ENCODE assay signal across 13 mouse cellular contexts in genomic region chr10:58233054-58233739, GRCm38 (mm10). TPM values are rescaled to one million over a fixed set of nuclear protein-coding genes. Genes with fewer than 3 reads are reported as not detected.
DNase-seq lines count a peak whose midpoint lies in the region; ATAC-seq and TF ChIP-seq lines count a peak whose summit lies in the region.
"Not testable (repeated sequence)": the region's sequence is repeated elsewhere in the genome, so short reads cannot be mapped to it uniquely, and the experiment has no call there.
"Had no signal": no experiment of that assay in that cellular context is flagged by ENCODE, and none has a peak within 500 bp of the region (broad histone marks: within the 10 kb centered on the region; RNA-seq: fewer than 3 reads in every experiment).

No protein-coding gene starts in this region.

- H3K27ac ChIP-seq in embryonic facial prominence, embryonic 11.5 days (replicated peaks; ENCODE audit: low read depth, low read length); forebrain, postnatal 0 days (ENCODE audit: low read depth, low read length); heart, embryonic 14.5 days (replicated peaks in 1 of 2; ENCODE audit: control insufficient read depth in 1 of 2, insufficient read depth in 1 of 2, low read depth in 2 of 2, low read length in 2 of 2); hindbrain, postnatal 0 days; limb, embryonic 11.5 days (replicated peaks; ENCODE audit: low read depth, low read length); lung, embryonic 14.5 days (ENCODE audit: low read depth); midbrain, embryonic 15.5 days; stomach, embryonic 16.5 days (ENCODE audit: low read length): not testable (repeated sequence)

- peaks cover 12% of the 10 kb centered on the region for H3K9me3 ChIP-seq in embryonic facial prominence, embryonic 11.5 days (replicated peaks; ENCODE audit: control insufficient read depth, low read length)
- peaks cover 20% of the 10 kb centered on the region for H3K9me3 ChIP-seq in forebrain, postnatal 0 days (ENCODE audit: low read length)
- peaks cover 18% of the 10 kb centered on the region for H3K9me3 ChIP-seq in heart, embryonic 14.5 days (ENCODE audit: control insufficient read depth, low read length)
- H3K9me3 ChIP-seq in hindbrain, postnatal 0 days (ENCODE audit: low read length), result peaks cover 13% of the 10 kb centered on the region
- peaks cover 12% of the 10 kb centered on the region for H3K9me3 ChIP-seq in limb, embryonic 11.5 days (ENCODE audit: control insufficient read depth, low read length)
- peaks cover 15% of the 10 kb centered on the region for H3K9me3 ChIP-seq in lung, embryonic 14.5 days (ENCODE audit: low read depth, low read length)
- peaks cover 15% of the 10 kb centered on the region for H3K9me3 ChIP-seq in midbrain, embryonic 15.5 days
- H3K9me3 ChIP-seq in stomach, embryonic 16.5 days (replicated peaks; ENCODE audit: control insufficient read depth, low read length), result peaks cover 13% of the 10 kb centered on the region

- WGBS in embryonic facial prominence, embryonic 11.5 days, result 78% methylated on average over 9 of the region's 10 CpGs
- 82% methylated on average over 9 of the region's 10 CpGs for WGBS in forebrain, postnatal 0 days
- 67% methylated on average over 9 of the region's 10 CpGs for WGBS in heart, embryonic 14.5 days
- WGBS in hindbrain, postnatal 0 days, result 80% methylated on average over 9 of the region's 10 CpGs
- 79% methylated on average over 9 of the region's 10 CpGs for WGBS in limb, embryonic 11.5 days
- 71% methylated on average over 9 of the region's 10 CpGs for WGBS in lung, embryonic 14.5 days
- 82% methylated on average over 10 of the region's 10 CpGs for WGBS in midbrain, embryonic 15.5 days
- WGBS in stomach, embryonic 16.5 days, result 73% methylated on average over 9 of the region's 10 CpGs

- ATAC-seq in embryonic facial prominence, embryonic 11.5 days (replicated peaks; ENCODE audit: insufficient number of reproducible peaks, low FRiP score, low TSS enrichment, low read depth), result peak; percentile 41
- ATAC-seq in forebrain, postnatal 0 days, result peak; percentile 25
- ATAC-seq in heart, embryonic 14.5 days (ENCODE audit: insufficient number of reproducible peaks, insufficient read depth, low FRiP score, low read depth), result peak; percentile 39
- ATAC-seq in hindbrain, postnatal 0 days, result peak; percentile 63
- peak; percentile 55 for ATAC-seq in limb, embryonic 11.5 days (ENCODE audit: insufficient number of reproducible peaks, low FRiP score, low TSS enrichment, low read depth)
- ATAC-seq in lung, embryonic 14.5 days (ENCODE audit: insufficient read depth), result peak; percentile 45
- ATAC-seq in midbrain, embryonic 15.5 days (replicated peaks), result peak; percentile 56
- ATAC-seq in stomach, embryonic 16.5 days (ENCODE audit: insufficient read depth, low FRiP score), result peak; percentile 28

- H3K36me3 ChIP-seq in embryonic facial prominence, embryonic 11.5 days (replicated peaks; ENCODE audit: control insufficient read depth, insufficient read depth, low read depth, low read length); forebrain, postnatal 0 days (ENCODE audit: insufficient read depth); heart, embryonic 14.5 days (ENCODE audit: control insufficient read depth, insufficient read depth, low read length); hindbrain, postnatal 0 days (ENCODE audit: insufficient read depth, low read length); limb, embryonic 11.5 days (ENCODE audit: control insufficient read depth, insufficient read depth, low read length); lung, embryonic 14.5 days (ENCODE audit: insufficient read depth); midbrain, embryonic 15.5 days (replicated peaks); stomach, embryonic 16.5 days (ENCODE audit: control insufficient read depth, insufficient read depth, low read length): not testable (repeated sequence)

- H3K9ac ChIP-seq in embryonic facial prominence, embryonic 11.5 days (replicated peaks; ENCODE audit: low read length); forebrain, postnatal 0 days; heart, embryonic 14.5 days (ENCODE audit: low read length); hindbrain, postnatal 0 days (replicated peaks; ENCODE audit: low read length); limb, embryonic 11.5 days (ENCODE audit: low read length); lung, embryonic 14.5 days; midbrain, embryonic 15.5 days; stomach, embryonic 16.5 days (ENCODE audit: low read length): not testable (repeated sequence)

- H3K27me3 ChIP-seq in embryonic facial prominence, embryonic 11.5 days (ENCODE audit: control insufficient read depth, insufficient read depth, low read length); forebrain, postnatal 0 days (ENCODE audit: insufficient read depth, low read length); heart, embryonic 14.5 days (ENCODE audit: control insufficient read depth, insufficient read depth, low read length); hindbrain, postnatal 0 days (ENCODE audit: insufficient read depth, low read length); limb, embryonic 11.5 days (ENCODE audit: control insufficient read depth, insufficient read depth, low read length); lung, embryonic 14.5 days (ENCODE audit: insufficient read depth, low read length); midbrain, embryonic 15.5 days (replicated peaks); stomach, embryonic 16.5 days (ENCODE audit: control insufficient read depth, insufficient read depth, low read length): not testable (repeated sequence)

- TF ChIP-seq CTCF in forebrain, postnatal 0 days (IDR thresholded peaks at IDR 0.05; ENCODE audit: low read depth); hindbrain, postnatal 0 days (IDR thresholded peaks at IDR 0.05; ENCODE audit: low read depth); lung, embryonic 14.5 days (IDR thresholded peaks at IDR 0.05; ENCODE audit: low read depth): not testable (repeated sequence)

- not testable (repeated sequence) for DNase-seq in embryonic facial prominence, embryonic 11.5 days (ENCODE audit: low spot score); forebrain, postnatal 0 days; hindbrain, postnatal 0 days (ENCODE audit: low spot score); limb, embryonic 11.5 days (ENCODE audit: low spot score); lung, embryonic 14.5 days

- not testable (repeated sequence) for H3K4me3 ChIP-seq in embryonic facial prominence, embryonic 11.5 days (ENCODE audit: low read depth, low read length); forebrain, postnatal 0 days (ENCODE audit: low read depth, low read length); heart, embryonic 14.5 days (ENCODE audit: control insufficient read depth in 1 of 2, insufficient read depth in 1 of 2, low read depth in 1 of 2, low read length in 2 of 2); hindbrain, postnatal 0 days (ENCODE audit: low read length); limb, embryonic 11.5 days (ENCODE audit: low read depth, low read length); lung, embryonic 14.5 days (ENCODE audit: low read depth, low read length); midbrain, embryonic 15.5 days; stomach, embryonic 16.5 days (replicated peaks; ENCODE audit: low read length)

- H3K4me1 ChIP-seq in embryonic facial prominence, embryonic 11.5 days (ENCODE audit: control insufficient read depth, insufficient read depth, low read length); forebrain, postnatal 0 days (ENCODE audit: insufficient read depth); heart, embryonic 14.5 days (ENCODE audit: control insufficient read depth in 2 of 2, insufficient read depth in 2 of 2, low read length in 2 of 2); hindbrain, postnatal 0 days (ENCODE audit: insufficient read depth, low read length); limb, embryonic 11.5 days (ENCODE audit: control insufficient read depth, insufficient read depth, low read length); lung, embryonic 14.5 days (ENCODE audit: insufficient read depth); midbrain, embryonic 15.5 days; stomach, embryonic 16.5 days (ENCODE audit: control insufficient read depth, insufficient read depth, low read length): not testable (repeated sequence)

- H3K4me2 ChIP-seq in embryonic facial prominence, embryonic 11.5 days (ENCODE audit: low read depth, low read length); forebrain, postnatal 0 days (ENCODE audit: low read depth); heart, embryonic 14.5 days (ENCODE audit: low read length); hindbrain, postnatal 0 days (ENCODE audit: low read depth, low read length); limb, embryonic 11.5 days (ENCODE audit: low read depth, severe bottlenecking); lung, embryonic 14.5 days; midbrain, embryonic 15.5 days; stomach, embryonic 16.5 days (ENCODE audit: low read depth, low read length): not testable (repeated sequence)

RNA-seq across cellular contexts. Expression of gene Duxf3, which starts 0.7 kb away (rescaled TPM):
- polyA plus RNA-seq in embryonic facial prominence, embryonic 11.5 days (2014; fragmentation: Nextera tagmentation; extraction: Ambion mirVana), result not detected in 2 replicates
- total RNA-seq in forebrain, postnatal 0 days (2014; rRNA removed), result 0.76 TPM in 1 of 2 replicates, not detected in the other
- not detected in 2 replicates for polyA plus RNA-seq in forebrain, postnatal 0 days (2015; fragmentation: Nextera tagmentation; extraction: Ambion mirVana)
- polyA plus RNA-seq in heart, embryonic 14.5 days (2014; fragmentation: Nextera tagmentation; extraction: Ambion mirVana), result not detected in 2 replicates
- total RNA-seq in hindbrain, postnatal 0 days (2014; rRNA removed), result 0.83 TPM in 1 of 2 replicates, not detected in the other
- polyA plus RNA-seq in hindbrain, postnatal 0 days (2015; fragmentation: Nextera tagmentation; extraction: Ambion mirVana), result not detected in 2 replicates
- polyA plus RNA-seq in limb, embryonic 11.5 days (2014; fragmentation: Nextera tagmentation; extraction: Ambion mirVana), result not detected in 2 replicates
- not detected in 2 replicates for polyA plus RNA-seq in lung, embryonic 14.5 days (2014; fragmentation: Nextera tagmentation; extraction: Ambion mirVana)
- not detected in 2 replicates for polyA plus RNA-seq in midbrain, embryonic 15.5 days (2015; fragmentation: Nextera tagmentation; extraction: Ambion mirVana)
- polyA plus RNA-seq in stomach, embryonic 16.5 days (2015; fragmentation: Nextera tagmentation; extraction: Ambion mirVana), result not detected in 2 replicates
- total RNA-seq: adrenal gland, adult 18-20 months; heart, adult 8-10 months; layer of hippocampus, postnatal 25 days; liver, adult 2 months had no signal
- polyA plus RNA-seq: liver, adult 2 months; myocyte had no signal

RNA-seq across cellular contexts. Expression of gene Gm4981, which starts 3.3 kb away (rescaled TPM):
- polyA plus RNA-seq in embryonic facial prominence, embryonic 11.5 days (2014; fragmentation: Nextera tagmentation; extraction: Ambion mirVana), result not detected in 2 replicates
- not detected in 2 replicates for total RNA-seq in forebrain, postnatal 0 days (2014; rRNA removed)
- polyA plus RNA-seq in forebrain, postnatal 0 days (2015; fragmentation: Nextera tagmentation; extraction: Ambion mirVana), result not detected in 2 replicates
- not detected in 2 replicates for polyA plus RNA-seq in heart, embryonic 14.5 days (2014; fragmentation: Nextera tagmentation; extraction: Ambion mirVana)
- total RNA-seq in hindbrain, postnatal 0 days (2014; rRNA removed), result not detected in 2 replicates
- polyA plus RNA-seq in hindbrain, postnatal 0 days (2015; fragmentation: Nextera tagmentation; extraction: Ambion mirVana), result not detected in 2 replicates
- not detected in 2 replicates for polyA plus RNA-seq in limb, embryonic 11.5 days (2014; fragmentation: Nextera tagmentation; extraction: Ambion mirVana)
- polyA plus RNA-seq in lung, embryonic 14.5 days (2014; fragmentation: Nextera tagmentation; extraction: Ambion mirVana), result not detected in 2 replicates
- polyA plus RNA-seq in midbrain, embryonic 15.5 days (2015; fragmentation: Nextera tagmentation; extraction: Ambion mirVana), result not detected in 2 replicates
- polyA plus RNA-seq in stomach, embryonic 16.5 days (2015; fragmentation: Nextera tagmentation; extraction: Ambion mirVana), result not detected in 2 replicates
- total RNA-seq: adrenal gland, adult 18-20 months; heart, adult 8-10 months; layer of hippocampus, postnatal 25 days; liver, adult 2 months had no signal
- polyA plus RNA-seq: liver, adult 2 months; myocyte had no signal

RNA-seq across cellular contexts. Expression of gene AW822073, which starts 8.5 kb away (rescaled TPM):
- polyA plus RNA-seq in embryonic facial prominence, embryonic 11.5 days (2014; fragmentation: Nextera tagmentation; extraction: Ambion mirVana), result not detected in 2 replicates
- total RNA-seq in forebrain, postnatal 0 days (2014; rRNA removed), result not detected in 2 replicates
- polyA plus RNA-seq in forebrain, postnatal 0 days (2015; fragmentation: Nextera tagmentation; extraction: Ambion mirVana), result not detected in 2 replicates
- not detected in 2 replicates for polyA plus RNA-seq in heart, embryonic 14.5 days (2014; fragmentation: Nextera tagmentation; extraction: Ambion mirVana)
- not detected in 2 replicates for total RNA-seq in hindbrain, postnatal 0 days (2014; rRNA removed)
- polyA plus RNA-seq in hindbrain, postnatal 0 days (2015; fragmentation: Nextera tagmentation; extraction: Ambion mirVana), result not detected in 2 replicates
- polyA plus RNA-seq in limb, embryonic 11.5 days (2014; fragmentation: Nextera tagmentation; extraction: Ambion mirVana), result not detected in 2 replicates
- polyA plus RNA-seq in lung, embryonic 14.5 days (2014; fragmentation: Nextera tagmentation; extraction: Ambion mirVana), result not detected in 2 replicates
- not detected in 2 replicates for polyA plus RNA-seq in midbrain, embryonic 15.5 days (2015; fragmentation: Nextera tagmentation; extraction: Ambion mirVana)
- not detected in 2 replicates for polyA plus RNA-seq in stomach, embryonic 16.5 days (2015; fragmentation: Nextera tagmentation; extraction: Ambion mirVana)
- total RNA-seq: adrenal gland, adult 18-20 months; heart, adult 8-10 months; layer of hippocampus, postnatal 25 days; liver, adult 2 months had no signal
- polyA plus RNA-seq: liver, adult 2 months; myocyte had no signal

RNA-seq across cellular contexts. Expression of gene Gcc2, which starts 22.1 kb away (rescaled TPM):
- polyA plus RNA-seq in embryonic facial prominence, embryonic 11.5 days (2014; fragmentation: Nextera tagmentation; extraction: Ambion mirVana), result 45.9 and 47.2 TPM in 2 replicates
- total RNA-seq in forebrain, postnatal 0 days (2014; rRNA removed), result 33.9 and 36.7 TPM in 2 replicates
- polyA plus RNA-seq in forebrain, postnatal 0 days (2015; fragmentation: Nextera tagmentation; extraction: Ambion mirVana), result 67.0 and 96.5 TPM in 2 replicates
- 37.3 and 39.3 TPM in 2 replicates for polyA plus RNA-seq in heart, embryonic 14.5 days (2014; fragmentation: Nextera tagmentation; extraction: Ambion mirVana)
- total RNA-seq in hindbrain, postnatal 0 days (2014; rRNA removed), result 29.9 and 32.0 TPM in 2 replicates
- polyA plus RNA-seq in hindbrain, postnatal 0 days (2015; fragmentation: Nextera tagmentation; extraction: Ambion mirVana), result 109 and 113 TPM in 2 replicates
- 45.6 and 46.6 TPM in 2 replicates for polyA plus RNA-seq in limb, embryonic 11.5 days (2014; fragmentation: Nextera tagmentation; extraction: Ambion mirVana)
- 69.1 and 89.9 TPM in 2 replicates for polyA plus RNA-seq in lung, embryonic 14.5 days (2014; fragmentation: Nextera tagmentation; extraction: Ambion mirVana)
- 86.3 and 95.9 TPM in 2 replicates for polyA plus RNA-seq in midbrain, embryonic 15.5 days (2015; fragmentation: Nextera tagmentation; extraction: Ambion mirVana)
- 49.7 and 67.0 TPM in 2 replicates for polyA plus RNA-seq in stomach, embryonic 16.5 days (2015; fragmentation: Nextera tagmentation; extraction: Ambion mirVana)
